Mouse (Mus musculus): ENCODE measurements around the gene Glt8d1. TPM values are rescaled to one million over a fixed set of nuclear protein-coding genes. Genes with fewer than 3 reads are reported as not detected.

Glt8d1 gene
- polyA plus RNA-seq, 1 experiment: 36.4 TPM

DNA sequence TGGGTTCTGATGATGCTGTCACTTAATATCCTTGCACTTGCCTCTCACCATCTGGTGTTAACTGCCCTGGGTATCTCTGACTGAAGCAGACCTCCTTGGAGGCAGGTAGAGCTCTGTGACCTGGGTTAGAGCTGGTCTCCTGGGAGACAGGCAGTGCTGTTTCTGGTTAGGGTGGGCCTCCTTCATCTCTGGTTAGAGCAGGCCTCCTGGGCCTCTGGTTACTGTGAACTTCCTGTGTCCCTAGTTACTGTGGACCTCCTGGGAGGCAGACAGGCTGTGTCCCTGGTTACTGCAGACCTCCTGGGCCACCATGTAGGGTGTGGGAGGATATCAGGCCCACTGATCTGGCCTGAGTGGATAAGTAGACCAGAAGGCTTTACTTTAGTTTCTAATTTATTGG is 4.8 kb upstream of the Glt8d1 start:
- no peak overlapping the region for H3K9ac ChIP-seq (ENCODE audit: low read depth, poor library complexity, severe bottlenecking)
- peaks cover 6% of the 10 kb centered on the region; the same call in 1 of the 2 replicates for H3K36me3 ChIP-seq (ENCODE audit: control insufficient read depth, insufficient read depth, low read length, poor library complexity, severe bottlenecking)
- no peaks in the 10 kb centered on the region for H3K27me3 ChIP-seq (ENCODE audit: control insufficient read depth, insufficient read depth, low read length, poor library complexity, severe bottlenecking)
- no peak for TF ChIP-seq POLR2A (IDR thresholded peaks at IDR 0.05; ENCODE audit: insufficient read depth, low read length)
- no peak overlapping the region for H3K4me3 ChIP-seq (ENCODE audit: low read depth, low read length)
- H3K27ac ChIP-seq (ENCODE audit: insufficient read depth, low read length): no peak overlapping the region
- no peaks in the 10 kb centered on the region for H3K9me3 ChIP-seq (replicated peaks; ENCODE audit: control insufficient read depth, insufficient read depth, low read length, poor library complexity, severe bottlenecking)
- H3K4me1 ChIP-seq (ENCODE audit: control insufficient read depth, insufficient read depth, low read length): no peaks in the 10 kb centered on the region

- no peak for TF ChIP-seq POLR2A (IDR thresholded peaks at IDR 0.05; ENCODE audit: insufficient read depth, low read length)
- Histone ChIP-seq H3K4me1 (ENCODE audit: control insufficient read depth, insufficient read depth, low read length) (no peaks in the 10 kb centered on the region), H3K27ac (ENCODE audit: insufficient read depth, low read length) (no peak overlapping the region)
Observed at GRCm38 (mm10) chr14:31000356-31000755, 844 bp upstream of the Glt8d1 start.

GRCm38 (mm10) chr14:31000816-31001306 is 339 bp upstream of the Glt8d1 start:
- H3K4me1 ChIP-seq (ENCODE audit: control insufficient read depth, insufficient read depth, low read length): no peaks in the 10 kb centered on the region
- H3K9me3 ChIP-seq (replicated peaks; ENCODE audit: control insufficient read depth, insufficient read depth, low read length, poor library complexity, severe bottlenecking): no peaks in the 10 kb centered on the region
- H3K36me3 ChIP-seq (ENCODE audit: control insufficient read depth, insufficient read depth, low read length, poor library complexity, severe bottlenecking): peaks cover 6% of the 10 kb centered on the region; the same call in 1 of the 2 replicates
- TF ChIP-seq EP300 (IDR thresholded peaks at IDR 0.05; ENCODE audit: insufficient read depth, low read depth, low read length) (no peak), POLR2A (IDR thresholded peaks at IDR 0.05; ENCODE audit: insufficient read depth, low read length) (peak; percentile 57), CTCF (IDR thresholded peaks at IDR 0.05; ENCODE audit: low read depth, low read length) (no peak)
- H3K9ac ChIP-seq (ENCODE audit: low read depth, poor library complexity, severe bottlenecking): peak overlapping the region; percentile 76
- H3K4me3 ChIP-seq (ENCODE audit: low read depth, low read length): peak overlapping the region; percentile 97
- no peak overlapping the region for H3K27ac ChIP-seq (ENCODE audit: insufficient read depth, low read length)
- no peaks in the 10 kb centered on the region for H3K27me3 ChIP-seq (ENCODE audit: control insufficient read depth, insufficient read depth, low read length, poor library complexity, severe bottlenecking)

More at GRCm38 (mm10) chr14:31000356-31000755, 844 bp upstream of the Glt8d1 start:
- no peak overlapping the region for H3K4me3 ChIP-seq (ENCODE audit: low read depth, low read length)
- H3K9me3 ChIP-seq (replicated peaks; ENCODE audit: control insufficient read depth, insufficient read depth, low read length, poor library complexity, severe bottlenecking): no peaks in the 10 kb centered on the region
- H3K36me3 ChIP-seq (ENCODE audit: control insufficient read depth, insufficient read depth, low read length, poor library complexity, severe bottlenecking): peaks cover 6% of the 10 kb centered on the region; the same call in 1 of the 2 replicates
- peak overlapping the region; percentile 76 for H3K9ac ChIP-seq (ENCODE audit: low read depth, poor library complexity, severe bottlenecking)
- no peaks in the 10 kb centered on the region for H3K27me3 ChIP-seq (ENCODE audit: control insufficient read depth, insufficient read depth, low read length, poor library complexity, severe bottlenecking)

DNA sequence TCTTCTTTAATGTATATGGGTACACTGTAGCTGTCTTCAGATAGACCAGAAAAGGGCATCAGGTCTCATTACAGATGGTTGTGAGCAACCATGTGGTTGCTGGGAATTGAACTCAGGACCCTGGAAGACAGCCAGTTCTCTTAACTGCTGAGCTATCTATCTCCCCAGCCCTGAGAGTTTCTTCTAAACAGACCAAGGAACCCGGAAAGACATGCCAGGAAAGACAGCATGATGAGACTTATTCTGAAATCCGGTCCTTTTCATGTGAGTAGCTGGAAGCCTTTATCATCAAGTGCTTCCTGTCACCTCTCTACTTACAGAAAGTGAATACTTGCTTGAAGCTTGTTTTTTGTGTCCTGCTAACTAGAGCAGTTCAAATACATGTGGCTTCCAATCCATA is 3.3 kb downstream of the Glt8d1 start:
- H3K4me3 ChIP-seq (ENCODE audit: low read depth, low read length): no peak overlapping the region
- H3K27me3 ChIP-seq (ENCODE audit: control insufficient read depth, insufficient read depth, low read length, poor library complexity, severe bottlenecking): no peaks in the 10 kb centered on the region
- no peak overlapping the region for H3K27ac ChIP-seq (ENCODE audit: insufficient read depth, low read length)
- no peak overlapping the region for H3K9ac ChIP-seq (ENCODE audit: low read depth, poor library complexity, severe bottlenecking)
- peaks cover 6% of the 10 kb centered on the region for H3K36me3 ChIP-seq (ENCODE audit: control insufficient read depth, insufficient read depth, low read length, poor library complexity, severe bottlenecking)
- TF ChIP-seq CTCF (IDR thresholded peaks at IDR 0.05; ENCODE audit: low read depth, low read length) (no peak), POLR2A (IDR thresholded peaks at IDR 0.05; ENCODE audit: insufficient read depth, low read length) (no peak), EP300 (IDR thresholded peaks at IDR 0.05; ENCODE audit: insufficient read depth, low read depth, low read length) (no peak)
- H3K9me3 ChIP-seq (replicated peaks; ENCODE audit: control insufficient read depth, insufficient read depth, low read length, poor library complexity, severe bottlenecking): no peaks in the 10 kb centered on the region
- no peaks in the 10 kb centered on the region for H3K4me1 ChIP-seq (ENCODE audit: control insufficient read depth, insufficient read depth, low read length)

DNA sequence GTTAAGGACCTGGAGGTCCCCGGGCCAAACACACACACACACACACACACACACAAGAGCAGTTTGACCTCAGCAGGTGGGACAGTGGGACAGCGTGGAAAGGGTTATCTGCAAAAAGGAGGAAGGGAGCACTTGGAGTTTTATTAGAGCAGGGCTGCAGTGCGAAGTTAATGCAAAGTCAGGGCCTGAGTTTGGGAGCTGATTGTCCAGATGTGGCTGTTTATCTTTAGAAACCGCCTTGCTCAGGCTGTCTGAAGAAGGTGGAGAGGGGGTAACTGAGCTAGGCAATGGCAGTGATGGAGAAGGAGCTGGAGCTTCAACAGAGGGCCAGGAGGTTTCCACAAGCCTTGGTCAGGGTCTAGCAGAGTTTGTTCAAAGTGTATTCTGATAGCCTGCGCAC is 5.6 kb downstream of the Glt8d1 start:
- TF ChIP-seq EP300 (IDR thresholded peaks at IDR 0.05; ENCODE audit: insufficient read depth, low read depth, low read length) (no peak), CTCF (IDR thresholded peaks at IDR 0.05; ENCODE audit: low read depth, low read length) (no peak)
- Histone ChIP-seq H3K36me3 (ENCODE audit: control insufficient read depth, insufficient read depth, low read length, poor library complexity, severe bottlenecking) (peaks cover 19% of the 10 kb centered on the region), H3K27me3 (ENCODE audit: control insufficient read depth, insufficient read depth, low read length, poor library complexity, severe bottlenecking) (no peaks in the 10 kb centered on the region)

DNA sequence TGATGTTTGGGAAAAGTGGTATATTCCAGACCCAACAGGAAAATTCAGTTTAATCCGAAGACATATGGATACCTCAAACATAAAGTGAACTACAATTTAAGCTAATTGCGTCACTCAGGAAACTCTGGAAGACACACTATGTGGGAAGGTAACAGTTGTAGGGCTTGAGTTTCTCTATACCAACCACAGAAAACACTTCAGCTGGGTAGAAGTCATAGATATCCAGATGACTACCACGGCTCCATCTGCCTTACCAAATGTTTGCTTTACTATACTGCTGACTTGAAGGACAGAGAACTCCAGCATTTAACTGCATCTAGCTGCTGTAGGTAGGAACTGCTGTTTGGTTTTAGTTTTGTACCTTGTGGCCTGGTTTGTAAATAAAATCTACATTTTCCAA is 10.4 kb downstream of the Glt8d1 start:
- H3K4me1 ChIP-seq (ENCODE audit: control insufficient read depth, insufficient read depth, low read length): peaks cover 1% of the 10 kb centered on the region
- no peaks in the 10 kb centered on the region for H3K27me3 ChIP-seq (ENCODE audit: control insufficient read depth, insufficient read depth, low read length, poor library complexity, severe bottlenecking)
- H3K27ac ChIP-seq (ENCODE audit: insufficient read depth, low read length): no peak overlapping the region
- no peak overlapping the region for H3K9ac ChIP-seq (ENCODE audit: low read depth, poor library complexity, severe bottlenecking)
- H3K4me3 ChIP-seq (ENCODE audit: low read depth, low read length): no peak overlapping the region
- H3K9me3 ChIP-seq (replicated peaks; ENCODE audit: control insufficient read depth, insufficient read depth, low read length, poor library complexity, severe bottlenecking): no peaks in the 10 kb centered on the region
- TF ChIP-seq CTCF (IDR thresholded peaks at IDR 0.05; ENCODE audit: low read depth, low read length) (no peak), EP300 (IDR thresholded peaks at IDR 0.05; ENCODE audit: insufficient read depth, low read depth, low read length) (no peak), POLR2A (IDR thresholded peaks at IDR 0.05; ENCODE audit: insufficient read depth, low read length) (no peak)
- peaks cover 66% of the 10 kb centered on the region for H3K36me3 ChIP-seq (ENCODE audit: control insufficient read depth, insufficient read depth, low read length, poor library complexity, severe bottlenecking)

More for the DNA sequence above, 5.6 kb downstream of the Glt8d1 start:
- Histone ChIP-seq H3K4me3 (ENCODE audit: low read depth, low read length) (no peak overlapping the region), H3K9ac (ENCODE audit: low read depth, poor library complexity, severe bottlenecking) (no peak overlapping the region), H3K4me1 (ENCODE audit: control insufficient read depth, insufficient read depth, low read length) (no peaks in the 10 kb centered on the region), H3K9me3 (replicated peaks; ENCODE audit: control insufficient read depth, insufficient read depth, low read length, poor library complexity, severe bottlenecking) (no peaks in the 10 kb centered on the region), H3K27ac (ENCODE audit: insufficient read depth, low read length) (no peak overlapping the region)
